In genomic region chr8:120371146-120371545, GRCm38 (mm10) we compare ENCODE assay signal across 20 mouse cellular contexts.
DNase-seq lines count a peak whose midpoint lies in the region; ATAC-seq and TF ChIP-seq lines count a peak whose summit lies in the region.
"Had no signal": no experiment of that assay in that cellular context is flagged by ENCODE, and none has a peak within 500 bp of the region (broad histone marks: within the 10 kb centered on the region; RNA-seq: fewer than 3 reads in every experiment).

No protein-coding gene starts in this region.

- no peak for DNase-seq in heart, adult 18-20 months
- DNase-seq in spleen, adult 12 weeks (ENCODE audit: low spot score) = peak; percentile 36
- no peak for DNase-seq in spleen, postnatal 4 days (ENCODE audit: low spot score in 2 of 2)
- DNase-seq in liver, postnatal 0 days = no peak
- DNase-seq in c-Kit-positive CD71-positive TER-119-positive erythroid progenitor cells, embryonic 14.5 days (ENCODE audit: low spot score) = no peak
- DNase-seq: adrenal gland, postnatal 14 days; cerebellum, adult 2 months; layer of hippocampus, postnatal 36 days; lung, adult 18-20 months; lung, postnatal 36 days; thymus, adult 18-20 months had no signal

- peaks cover 23% of the 10 kb centered on the region for H3K36me3 ChIP-seq in erythroblast, embryonic 14.5 days (ENCODE audit: control insufficient read depth)
- no peaks in the 10 kb centered on the region for H3K36me3 ChIP-seq in heart, embryonic 15.5 days
- H3K36me3 ChIP-seq in liver, postnatal 0 days (replicated peaks; ENCODE audit: insufficient read depth, low read length) = no peaks in the 10 kb centered on the region
- H3K36me3 ChIP-seq: embryonic facial prominence, embryonic 12.5 days; hindbrain, embryonic 13.5 days; intestine, embryonic 15.5 days; midbrain, embryonic 12.5 days had no signal

- no peak for TF ChIP-seq EP300 in liver, postnatal 0 days (IDR thresholded peaks at IDR 0.05; ENCODE audit: low read depth)

- 0 out of 2 replicates have a peak overlapping the region, but pooled peaks have one; percentile 18 for H3K4me2 ChIP-seq in heart, embryonic 15.5 days
- H3K4me2 ChIP-seq in liver, postnatal 0 days (ENCODE audit: low read depth, low read length) = peak overlapping the region; percentile 56
- H3K4me2 ChIP-seq: embryonic facial prominence, embryonic 12.5 days; hindbrain, embryonic 13.5 days; intestine, embryonic 15.5 days; midbrain, embryonic 12.5 days had no signal

- peaks cover 100% of the 10 kb centered on the region for H3K4me1 ChIP-seq in erythroblast, embryonic 14.5 days (ENCODE audit: control insufficient read depth)
- H3K4me1 ChIP-seq in heart, embryonic 15.5 days (replicated peaks) = peaks cover 87% of the 10 kb centered on the region
- H3K4me1 ChIP-seq in liver, postnatal 0 days (ENCODE audit: insufficient read depth) = peaks cover 77% of the 10 kb centered on the region

- WGBS in heart, embryonic 15.5 days = 53% methylated on average over 5 of the region's 5 CpGs
- 42% methylated on average over 5 of the region's 5 CpGs for WGBS in liver, postnatal 0 days (ENCODE audit: insufficient replicate concordance)

- no peak for TF ChIP-seq CTCF in liver, postnatal 0 days (IDR thresholded peaks at IDR 0.05; ENCODE audit: low read depth)

- H3K9ac ChIP-seq in heart, embryonic 15.5 days = no peak overlapping the region
- H3K9ac ChIP-seq in liver, postnatal 0 days (replicated peaks) = peak overlapping the region; percentile 56
- H3K9ac ChIP-seq: embryonic facial prominence, embryonic 12.5 days; hindbrain, embryonic 13.5 days; intestine, embryonic 15.5 days; midbrain, embryonic 12.5 days had no signal

- peak overlapping the region; percentile 88 for H3K27ac ChIP-seq in heart, embryonic 15.5 days
- H3K27ac ChIP-seq in liver, postnatal 0 days (ENCODE audit: low read depth) = peak overlapping the region; percentile 88
- H3K27ac ChIP-seq: embryonic facial prominence, embryonic 12.5 days; hindbrain, embryonic 13.5 days; intestine, embryonic 15.5 days; midbrain, embryonic 12.5 days had no signal

- no peaks in the 10 kb centered on the region for H3K9me3 ChIP-seq in erythroblast, embryonic 14.5 days (ENCODE audit: control insufficient read depth, low read length)
- H3K9me3 ChIP-seq in heart, embryonic 15.5 days (replicated peaks) = no peaks in the 10 kb centered on the region
- H3K9me3 ChIP-seq in liver, postnatal 0 days (ENCODE audit: low read length) = no peaks in the 10 kb centered on the region
- H3K9me3 ChIP-seq: embryonic facial prominence, embryonic 12.5 days; hindbrain, embryonic 13.5 days; intestine, embryonic 15.5 days; midbrain, embryonic 12.5 days had no signal

- ATAC-seq in erythroblast, adult 5-6 weeks (replicated peaks; ENCODE audit: low FRiP score, poor library complexity, severe bottlenecking) = no peak
- ATAC-seq in heart, embryonic 15.5 days (replicated peaks; ENCODE audit: insufficient number of reproducible peaks, insufficient read depth, low FRiP score, low read depth) = no peak
- ATAC-seq in liver, postnatal 0 days = no peak
- ATAC-seq: activated CD4-positive, CD25-positive, alpha-beta regulatory T cell, adult 4 months; Patski had no signal

- no peaks in the 10 kb centered on the region for H3K27me3 ChIP-seq in erythroblast, embryonic 14.5 days (ENCODE audit: control insufficient read depth)
- 0 out of 2 replicates have a peak, but pooled peaks cover 2% of the 10 kb centered on the region for H3K27me3 ChIP-seq in heart, embryonic 15.5 days
- H3K27me3 ChIP-seq in liver, postnatal 0 days (ENCODE audit: insufficient read depth, low read length) = no peaks in the 10 kb centered on the region
- H3K27me3 ChIP-seq: embryonic facial prominence, embryonic 12.5 days; intestine, embryonic 15.5 days; Patski had no signal

- peak overlapping the region; percentile 48 for H3K4me3 ChIP-seq in erythroblast, embryonic 14.5 days (replicated peaks)
- no peak overlapping the region for H3K4me3 ChIP-seq in heart, embryonic 15.5 days
- H3K4me3 ChIP-seq in liver, postnatal 0 days (ENCODE audit: low read depth, low read length) = no peak overlapping the region
- H3K4me3 ChIP-seq: embryonic facial prominence, embryonic 12.5 days; hindbrain, embryonic 13.5 days; intestine, embryonic 15.5 days; midbrain, embryonic 12.5 days had no signal
